Mouse (Mus musculus) thymus, postnatal 36 days (tissue): Measurements from ENCODE around the gene Vsig8.

Experiments used
- DNase-seq, 2 experiments: peaks; one replicate each; pipeline ENCODE4 v3.0.0; 2022; ENCODE audit warnings: mixed read lengths in 2 of 2

Gene Vsig8

GRCm38 (mm10) chr1:172530544-172531220, 25.1 kb upstream of the Vsig8 start:
- no peak for DNase-seq

- DNase-seq, result no peak
These were observed 23.2 kb upstream of the Vsig8 start for GRCm38 (mm10) chr1:172532551-172532950.

DNA sequence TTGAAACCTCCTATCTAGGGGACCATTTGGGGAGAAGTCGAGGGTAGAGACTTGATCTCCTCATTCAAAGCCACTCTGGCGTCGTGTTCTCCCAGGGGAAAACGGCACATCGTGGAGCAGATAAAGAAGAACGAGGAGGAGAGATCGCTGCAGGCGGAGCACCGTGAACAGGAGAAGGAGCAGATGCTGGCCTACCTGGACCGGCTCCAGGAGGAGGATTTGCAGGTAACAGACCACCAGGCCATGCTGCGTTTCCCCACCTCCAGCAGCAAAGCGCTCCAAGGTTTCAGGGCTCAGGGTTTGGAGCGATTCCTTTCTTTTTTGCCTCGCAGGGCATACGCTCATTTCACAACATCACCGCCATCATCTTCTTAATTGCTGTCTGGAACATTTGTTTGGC, 20.6 kb upstream of the Vsig8 start:
- DNase-seq, result no peak

DNA sequence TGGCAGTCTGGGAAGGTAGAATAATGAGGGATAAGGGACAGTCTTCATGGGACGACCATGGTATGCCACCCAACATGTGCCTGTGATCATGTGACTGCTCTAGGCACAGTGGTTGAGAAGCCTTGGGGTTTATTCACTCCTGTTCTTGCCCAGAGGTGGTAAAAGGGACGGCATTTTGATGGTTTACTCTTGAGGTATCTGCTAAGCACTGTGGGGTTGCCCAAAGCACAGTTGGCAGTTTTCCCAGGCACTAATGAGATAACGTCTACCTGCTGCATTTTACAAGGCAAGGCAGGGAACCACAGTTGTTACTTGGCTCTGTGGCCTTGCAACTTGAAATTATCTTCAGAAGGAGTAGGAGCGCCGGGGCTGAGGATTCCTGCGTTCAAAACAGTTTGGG, 15.9 kb upstream of the Vsig8 start:
- no peak for DNase-seq

GRCm38 (mm10) chr1:172540283-172540820, 15.4 kb upstream of the Vsig8 start:
- DNase-seq, result no peak

DNA sequence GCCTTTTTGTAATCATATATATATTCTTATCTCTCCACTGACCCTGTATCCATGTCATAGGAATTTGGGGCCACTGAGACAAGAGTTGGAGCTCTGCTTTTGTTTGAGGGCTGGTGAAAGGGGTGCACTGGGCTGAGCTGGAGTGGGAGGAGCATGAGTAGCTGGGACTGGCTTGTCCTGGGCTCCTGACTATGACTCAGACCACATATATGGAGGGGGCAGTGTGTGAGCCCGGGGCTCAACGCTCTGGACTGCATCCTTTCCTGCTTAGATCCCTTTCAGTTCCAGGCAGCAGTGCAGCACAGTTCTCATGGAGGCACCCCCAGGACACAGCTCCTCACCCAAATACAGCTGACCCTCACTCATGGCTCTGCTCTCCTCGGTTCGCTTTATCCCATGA, 9.7 kb upstream of the Vsig8 start:
- no peak for DNase-seq

GRCm38 (mm10) chr1:172548501-172548900, 7.2 kb upstream of the Vsig8 start:
- DNase-seq, result peak; percentile 46 to 48

GRCm38 (mm10) chr1:172549314-172549713, 6.4 kb upstream of the Vsig8 start:
- no peak for DNase-seq

DNA sequence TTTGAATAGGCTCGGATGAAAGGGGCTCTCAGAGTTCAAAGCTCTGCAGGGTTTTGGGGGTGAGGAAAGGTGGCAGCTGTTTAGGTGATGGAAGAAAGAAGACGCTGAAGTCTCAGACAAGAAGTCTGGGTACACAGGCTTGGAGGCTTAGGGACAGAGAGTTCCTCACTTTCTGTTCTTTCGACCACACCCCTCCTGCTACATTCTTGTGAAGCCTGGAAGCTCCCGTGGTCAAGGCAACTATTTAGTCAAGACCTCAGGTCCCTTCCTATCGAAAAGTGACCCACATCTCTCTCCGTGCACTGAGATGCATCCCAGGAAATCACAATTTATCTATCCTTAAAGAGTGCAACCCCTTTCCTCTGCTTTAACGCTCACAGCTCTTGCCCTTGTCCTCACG, 6.0 kb upstream of the Vsig8 start:
- DNase-seq, result no peak

- DNase-seq, result peak; percentile 32 to 42
These were observed 5.2 kb upstream of the Vsig8 start for GRCm38 (mm10) chr1:172550551-172550951.

DNA sequence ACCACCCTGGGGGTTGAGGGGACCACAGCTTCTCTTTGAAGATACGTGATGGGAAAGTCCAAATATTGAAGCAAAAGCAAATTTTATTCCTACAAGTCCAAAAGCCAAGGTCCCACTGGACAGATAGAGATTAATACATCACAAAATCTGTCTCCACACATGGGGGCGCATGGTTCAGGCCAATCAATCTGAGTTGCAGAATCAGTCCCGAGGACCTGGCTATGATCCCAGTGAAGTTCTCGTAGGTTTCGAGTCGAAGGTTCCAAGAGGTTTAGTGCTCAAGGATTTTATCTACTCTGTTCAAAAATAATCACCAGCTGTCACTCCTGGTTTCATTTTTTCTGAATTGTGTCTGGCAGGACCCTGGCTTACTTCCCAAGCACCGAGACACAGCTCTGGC, 4.7 kb upstream of the Vsig8 start:
- no peak for DNase-seq

- DNase-seq, result no peak
These were observed 3.1 kb upstream of the Vsig8 start for GRCm38 (mm10) chr1:172552623-172553022.

- DNase-seq, result peak; percentile 60 to 61
These were observed 7.1 kb downstream of the Vsig8 start for GRCm38 (mm10) chr1:172562641-172563464.

DNA sequence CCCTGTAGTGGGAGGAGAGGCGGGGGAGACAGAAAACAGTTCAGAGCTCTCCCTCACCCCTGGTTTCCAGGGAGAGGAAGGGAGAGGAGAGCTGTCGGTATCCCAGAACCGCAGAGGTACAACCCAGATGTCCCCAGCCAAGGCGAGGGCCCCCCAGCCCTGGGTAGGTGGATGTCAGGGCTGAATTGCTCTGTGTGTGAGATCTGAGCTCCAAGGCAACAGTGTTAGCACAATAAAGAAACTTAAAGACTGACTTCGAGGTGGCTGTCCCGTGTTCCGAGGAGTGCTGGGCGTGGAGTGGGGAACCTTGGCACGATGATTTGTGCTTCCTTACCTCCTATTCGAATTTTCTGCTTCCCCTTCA, 7.7 kb downstream of the Vsig8 start:
- no peak for DNase-seq

DNA sequence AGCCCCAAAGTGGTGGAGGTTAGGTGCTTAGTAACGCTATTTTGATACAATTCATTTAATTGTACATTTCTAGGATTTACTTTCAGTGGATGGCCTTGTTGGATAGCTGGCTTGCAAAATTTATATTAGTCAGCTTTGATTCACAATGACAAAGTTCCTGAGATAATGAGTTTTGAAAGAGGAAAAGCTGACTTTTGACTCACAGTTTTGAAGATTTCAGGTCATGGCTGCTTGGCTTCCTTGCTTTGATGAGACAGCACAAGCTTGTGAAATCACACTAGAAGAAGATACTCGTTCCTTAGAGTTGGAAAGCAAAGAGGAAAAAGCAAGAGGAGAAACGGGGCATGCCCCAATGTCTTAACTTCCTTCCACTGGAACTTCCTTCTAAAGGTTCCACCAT, 10.4 kb downstream of the Vsig8 start:
- DNase-seq, result no peak

DNA sequence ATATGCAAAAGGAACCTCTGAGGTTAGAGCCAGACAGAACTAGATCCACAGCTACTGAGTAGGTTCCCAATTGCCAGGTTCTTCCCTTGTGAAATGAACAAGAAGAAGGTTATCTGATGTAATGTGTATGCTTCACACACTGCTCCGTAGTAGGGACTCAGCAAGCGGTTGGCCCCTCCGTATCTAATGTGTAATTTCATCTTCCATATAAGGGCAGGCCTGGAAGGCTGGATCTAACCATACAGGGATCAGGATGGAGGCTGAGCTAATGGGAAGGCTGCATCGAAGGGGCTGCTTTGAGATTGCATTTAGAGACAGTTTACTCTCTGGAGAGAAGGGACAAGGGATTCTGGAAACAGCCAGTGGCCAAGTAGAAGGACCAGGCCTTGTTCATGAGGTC, 12.0 kb downstream of the Vsig8 start:
- DNase-seq, result no peak

DNA sequence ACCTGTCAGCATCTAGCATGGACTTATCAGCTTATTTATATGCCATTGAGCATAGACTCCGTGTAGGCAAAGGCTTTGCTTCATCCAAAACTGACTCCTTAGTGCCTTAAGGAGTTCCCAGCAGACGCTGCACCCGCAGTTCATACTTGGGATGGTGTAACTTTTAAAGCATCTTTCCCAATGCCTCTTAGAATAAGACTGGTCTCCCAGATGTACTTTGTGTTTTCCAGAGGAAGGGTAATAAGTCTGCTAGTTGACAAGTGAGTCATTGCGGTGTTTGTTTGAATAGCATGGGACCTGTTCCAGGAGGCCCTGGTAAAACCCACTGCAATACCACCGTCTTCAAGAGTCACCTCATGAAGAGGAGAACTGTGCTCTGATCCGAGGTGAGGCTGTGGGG, 24.4 kb downstream of the Vsig8 start:
- DNase-seq, result no peak

GRCm38 (mm10) chr1:172582436-172582835, 26.7 kb downstream of the Vsig8 start:
- DNase-seq, result no peak

DNA sequence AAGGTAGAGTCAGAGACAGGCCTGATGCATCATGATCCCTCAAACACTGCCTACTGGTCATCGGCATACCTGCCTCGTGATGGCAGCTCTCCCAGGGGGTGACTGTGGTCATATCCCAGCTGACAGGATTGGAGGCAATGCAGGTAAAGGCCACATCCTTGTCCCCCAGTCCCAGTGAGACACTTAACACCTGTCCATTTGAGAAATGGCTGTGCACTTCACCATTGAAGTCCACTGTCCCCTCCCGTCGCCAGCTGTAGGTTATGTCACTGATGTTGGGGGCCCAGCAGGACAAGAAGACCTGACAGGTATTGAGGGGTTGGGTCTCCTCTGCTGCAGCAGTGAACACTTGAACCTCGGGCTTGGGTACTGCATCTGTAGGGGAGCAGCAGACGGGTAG, 28.5 kb downstream of the Vsig8 start:
- DNase-seq, result no peak

GRCm38 (mm10) chr1:172585026-172585425, 29.3 kb downstream of the Vsig8 start:
- no peak for DNase-seq

GRCm38 (mm10) chr1:172585612-172586567, 30.2 kb downstream of the Vsig8 start:
- no peak for DNase-seq

DNA sequence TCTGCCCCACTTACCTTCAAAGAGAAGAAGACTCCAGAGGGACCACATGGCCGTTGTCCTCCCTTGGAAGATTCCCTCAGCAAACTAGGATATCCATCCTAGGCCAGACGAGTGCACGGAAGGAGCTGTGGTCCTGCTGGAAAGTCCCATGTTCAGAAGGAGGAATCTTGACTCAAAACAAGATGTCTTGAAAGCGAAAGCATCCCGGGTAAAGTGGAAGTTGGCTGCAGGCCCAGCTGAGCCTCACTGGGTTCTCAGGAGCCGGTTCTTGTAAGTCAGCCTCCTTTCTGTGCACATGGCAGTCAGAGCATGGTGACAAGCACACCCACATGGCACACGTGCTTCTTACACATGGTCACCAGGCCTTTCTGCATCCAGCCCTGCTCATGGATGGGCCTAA, 34.6 kb downstream of the Vsig8 start, which contains the start of gene Slamf8:
TSS of gene Slamf8 (minus strand) at position 184 of the 400 bp plus-strand sequence.
- DNase-seq, result no peak

GRCm38 (mm10) chr1:172593321-172593720, 37.6 kb downstream of the Vsig8 start:
- no peak for DNase-seq
